Mouse (Mus musculus) lung, postnatal 0 days (tissue): ENCODE data around the gene Stxbp6. TPM values are rescaled to one million over a fixed set of nuclear protein-coding genes. Genes with fewer than 3 reads are reported as not detected.

Source experiments
- ATAC-seq: fragments of 200-750 bp; cut with Nextera tagmentation; 2 replicates; pipeline ENCODE4 v1.8.0; 2017; ENCODE audit warnings: moderate library complexity
- DNase-seq: peaks from one replicate; pipeline ENCODE4 v3.0.0-alpha.2; 2016; ENCODE audit warnings: low spot score
- H3K27ac ChIP-seq: fragments of 300-500 bp; sonication (generic); 2 replicates; pipeline ENCODE4 v1.5.1; 2014; ENCODE audit warnings: antibody characterized with exemption, mild to moderate bottlenecking, low read length, mixed read lengths
- H3K27me3 ChIP-seq: fragments of 300-500 bp; sonication (generic); replicated peaks from 2 replicates; pipeline ENCODE4 v1.6.1; 2014; ENCODE audit warnings: low read length, mixed read lengths; ENCODE audit not compliant: insufficient read depth
- H3K36me3 ChIP-seq: fragments of 300-500 bp; sonication (generic); 2 replicates; pipeline ENCODE4 v1.6.1; 2014; ENCODE audit warnings: low read length, mixed read lengths; ENCODE audit not compliant: insufficient read depth
- H3K4me1 ChIP-seq: fragments of 300-500 bp; sonication (generic); 2 replicates; pipeline ENCODE4 v1.6.1; 2014; ENCODE audit warnings: antibody characterized with exemption, low read depth, low read length, mixed read lengths; ENCODE audit not compliant: insufficient read depth
- H3K4me2 ChIP-seq: fragments of 300-500 bp; sonication (generic); replicated peaks from 2 replicates; pipeline ENCODE4 v1.6.1; 2014; ENCODE audit warnings: low read depth, mild to moderate bottlenecking, low read length, moderate library complexity, mixed read lengths
- H3K4me3 ChIP-seq: fragments of 300-500 bp; sonication (generic); 2 replicates; pipeline ENCODE4 v1.5.1; 2014; ENCODE audit warnings: low read depth, low read length
- H3K9ac ChIP-seq: fragments of 300-500 bp; sonication (generic); replicated peaks from 2 replicates; pipeline ENCODE4 v1.6.1; 2014; ENCODE audit warnings: low read depth, mild to moderate bottlenecking
- H3K9me3 ChIP-seq: fragments of 300-500 bp; sonication (generic); 2 replicates; pipeline ENCODE4 v1.6.1; 2016; ENCODE audit warnings: low read length, mixed read lengths
- CTCF ChIP-seq: IDR thresholded peaks from 2 replicates; pipeline ENCODE4 v1.5.1; 2016; ENCODE audit warnings: antibody characterized with exemption, mild to moderate bottlenecking
- EP300 ChIP-seq: IDR thresholded peaks from 2 replicates; pipeline ENCODE4 v1.6.1; 2016; ENCODE audit warnings: antibody characterized with exemption, mild to moderate bottlenecking, control low read depth
- WGBS: fragments of 180-500 bp; shearing (Covaris S2); extraction: QIAGEN DNeasy Blood & Tissue Kit; methylation state at CpG from one replicate; pipeline ENCODE4 v1.1.7; 2014; 5-methylcytosine and 5-hydroxymethylcytosine counted together
- polyA plus RNA-seq: library from polyadenylated mRNA; unstranded; fragments of >200 nt; fragmentation: Nextera tagmentation; extraction: Ambion mirVana; gene quantifications from 2 replicates; pipeline ENCODE4 v1.2.1, GENCODE M21; 2015

Stxbp6 gene
- polyA plus RNA-seq, 1 experiment from 2014 or later, result 22.1 TPM

GRCm38 (mm10) chr12:44859454-44859853 is 215.1 kb downstream of the Stxbp6 start:
- TF ChIP-seq EP300, result no peak
- no peak for TF ChIP-seq CTCF
- no peaks in the 10 kb centered on the region for H3K36me3 ChIP-seq
- no peak overlapping the region for H3K27ac ChIP-seq
- 27% methylated on average over 5 of the region's 5 CpGs for WGBS
- no peaks in the 10 kb centered on the region for H3K9me3 ChIP-seq
- no peak for DNase-seq
- H3K4me1 ChIP-seq, result peaks cover 6% of the 10 kb centered on the region; the same call in 1 of the 2 replicates
- H3K4me3 ChIP-seq, result no peak overlapping the region
- no peak overlapping the region for H3K9ac ChIP-seq
- no peak for ATAC-seq
- H3K27me3 ChIP-seq, result no peaks in the 10 kb centered on the region
- no peak overlapping the region for H3K4me2 ChIP-seq

- no peaks in the 10 kb centered on the region for H3K9me3 ChIP-seq
- no peak overlapping the region for H3K27ac ChIP-seq
- no peak overlapping the region for H3K4me3 ChIP-seq
- peaks cover 6% of the 10 kb centered on the region; the same call in 1 of the 2 replicates for H3K4me1 ChIP-seq
- TF ChIP-seq CTCF (no peak), EP300 (no peak)
- DNase-seq, result peak; percentile 79
- 23% methylated on average over 4 of the region's 4 CpGs for WGBS
- ATAC-seq, result peak; percentile 88
- H3K9ac ChIP-seq, result no peak overlapping the region
- no peak overlapping the region for H3K4me2 ChIP-seq
- H3K36me3 ChIP-seq, result no peaks in the 10 kb centered on the region
- no peaks in the 10 kb centered on the region for H3K27me3 ChIP-seq
These were observed 216.2 kb downstream of the Stxbp6 start for GRCm38 (mm10) chr12:44858110-44858885.

GRCm38 (mm10) chr12:44852024-44852423 is 222.5 kb downstream of the Stxbp6 start:
- H3K4me1 ChIP-seq, result no peaks in the 10 kb centered on the region
- H3K9ac ChIP-seq, result no peak overlapping the region
- no peaks in the 10 kb centered on the region for H3K9me3 ChIP-seq
- no peak overlapping the region for H3K27ac ChIP-seq
- no peak for DNase-seq
- WGBS, result 75% methylated on average over 1 of the region's 1 CpGs
- no peaks in the 10 kb centered on the region for H3K36me3 ChIP-seq
- no peak overlapping the region for H3K4me3 ChIP-seq
- no peaks in the 10 kb centered on the region for H3K27me3 ChIP-seq
- no peak for ATAC-seq
- TF ChIP-seq CTCF (no peak), EP300 (no peak)
- H3K4me2 ChIP-seq, result no peak overlapping the region

- H3K36me3 ChIP-seq, result no peaks in the 10 kb centered on the region
- no peak overlapping the region for H3K27ac ChIP-seq
- no peak overlapping the region for H3K4me2 ChIP-seq
- DNase-seq (no peak), ATAC-seq (no peak)
- TF ChIP-seq EP300, result no peak
- no peak for TF ChIP-seq CTCF
- no peaks in the 10 kb centered on the region for H3K9me3 ChIP-seq
- 71% methylated on average over 1 of the region's 1 CpGs for WGBS
- H3K27me3 ChIP-seq, result no peaks in the 10 kb centered on the region
- H3K9ac ChIP-seq, result no peak overlapping the region
- H3K4me3 ChIP-seq, result no peak overlapping the region
- H3K4me1 ChIP-seq, result no peaks in the 10 kb centered on the region
These were observed 224.0 kb downstream of the Stxbp6 start for GRCm38 (mm10) chr12:44850516-44850915.

GRCm38 (mm10) chr12:44848483-44849221 is 225.9 kb downstream of the Stxbp6 start:
- H3K36me3 ChIP-seq, result no peaks in the 10 kb centered on the region
- H3K4me3 ChIP-seq, result no peak overlapping the region
- H3K4me1 ChIP-seq, result no peaks in the 10 kb centered on the region
- 26% methylated on average over 3 of the region's 3 CpGs for WGBS
- peak; percentile 86 for TF ChIP-seq CTCF
- no peak for TF ChIP-seq EP300
- no peaks in the 10 kb centered on the region for H3K9me3 ChIP-seq
- no peaks in the 10 kb centered on the region for H3K27me3 ChIP-seq
- H3K9ac ChIP-seq, result no peak overlapping the region
- no peak overlapping the region for H3K4me2 ChIP-seq
- ATAC-seq (peak; percentile 59), DNase-seq (peak; percentile 75)
- no peak overlapping the region for H3K27ac ChIP-seq

- WGBS, result 68% methylated on average over 2 of the region's 2 CpGs
- no peaks in the 10 kb centered on the region for H3K36me3 ChIP-seq
- no peaks in the 10 kb centered on the region for H3K27me3 ChIP-seq
- TF ChIP-seq CTCF (no peak), EP300 (no peak)
- ATAC-seq (no peak), DNase-seq (no peak)
- H3K4me2 ChIP-seq, result no peak overlapping the region
- H3K4me1 ChIP-seq, result no peaks in the 10 kb centered on the region
- no peak overlapping the region for H3K9ac ChIP-seq
- H3K27ac ChIP-seq, result no peak overlapping the region
- no peaks in the 10 kb centered on the region for H3K9me3 ChIP-seq
- H3K4me3 ChIP-seq, result no peak overlapping the region
These were observed 233.9 kb downstream of the Stxbp6 start for GRCm38 (mm10) chr12:44840585-44840984.
